Mouse (Mus musculus) limb, embryonic 15.5 days (tissue): Measurements from ENCODE around the gene Tcf25. TPM values are rescaled to one million over a fixed set of nuclear protein-coding genes. Genes with fewer than 3 reads are reported as not detected.
"Not testable (repeated sequence)": the region's sequence is repeated elsewhere in the genome, so short reads cannot be mapped to it uniquely, and the experiment has no call there.

Experiments used
- ATAC-seq: fragments of 200-750 bp; cut with Nextera tagmentation; 2 replicates; pipeline ENCODE4 v1.8.0; 2017; ENCODE audit warnings: low read depth, moderate TSS enrichment; ENCODE audit not compliant: insufficient number of reproducible peaks, low FRiP score, low TSS enrichment
- H3K27ac ChIP-seq: fragments of 300-500 bp; sonication (generic); 2 replicates; pipeline ENCODE4 v1.5.1; 2015; ENCODE audit warnings: moderate library complexity, mild to moderate bottlenecking, inconsistent platforms
- H3K27me3 ChIP-seq: fragments of 300-500 bp; sonication (generic); 2 replicates; pipeline ENCODE4 v1.6.1; 2015; ENCODE audit warnings: inconsistent platforms
- H3K36me3 ChIP-seq: fragments of 300-500 bp; sonication (generic); 2 replicates; pipeline ENCODE4 v1.6.1; 2015; ENCODE audit warnings: inconsistent platforms
- H3K4me1 ChIP-seq: fragments of 300-500 bp; sonication (generic); 2 replicates; pipeline ENCODE4 v1.6.1; 2015; ENCODE audit warnings: inconsistent platforms
- H3K4me2 ChIP-seq: fragments of 300-500 bp; sonication (generic); 2 replicates; pipeline ENCODE4 v1.6.1; 2015; ENCODE audit warnings: mild to moderate bottlenecking, inconsistent platforms
- H3K4me3 ChIP-seq: fragments of 300-500 bp; sonication (generic); 2 replicates; pipeline ENCODE4 v1.5.1; 2015; ENCODE audit warnings: mild to moderate bottlenecking, inconsistent platforms
- H3K9ac ChIP-seq: fragments of 300-500 bp; sonication (generic); 2 replicates; pipeline ENCODE4 v1.6.1; 2015; ENCODE audit warnings: inconsistent platforms
- H3K9me3 ChIP-seq: fragments of 300-500 bp; sonication (generic); 2 replicates; pipeline ENCODE4 v1.6.1; 2016; ENCODE audit warnings: inconsistent platforms
- WGBS: fragments of 180-500 bp; shearing (Covaris S2); methylation state at CpG from one replicate; pipeline ENCODE4 v1.1.7; 2015; 5-methylcytosine and 5-hydroxymethylcytosine counted together
- polyA plus RNA-seq: library from polyadenylated mRNA; unstranded; fragments of >200 nt; fragmentation: Nextera tagmentation; extraction: Ambion mirVana; gene quantifications from 2 replicates; pipeline ENCODE4 v1.2.1, GENCODE M21; 2015

Tcf25 gene
- polyA plus RNA-seq, 1 experiment from 2014 or later = 191 TPM

GRCm38 (mm10) chr8:123423441-123423840, 49.9 kb downstream of the Tcf25 start, which contains the start of gene Def8:
Def8 (plus strand) TSS chr8:123423527.
- peak within 1 kb of the TSS; percentile 16; the same call in 1 of the 2 replicates for H3K4me3 ChIP-seq
- H3K9ac ChIP-seq = no peak within 1 kb of the TSS

DNA sequence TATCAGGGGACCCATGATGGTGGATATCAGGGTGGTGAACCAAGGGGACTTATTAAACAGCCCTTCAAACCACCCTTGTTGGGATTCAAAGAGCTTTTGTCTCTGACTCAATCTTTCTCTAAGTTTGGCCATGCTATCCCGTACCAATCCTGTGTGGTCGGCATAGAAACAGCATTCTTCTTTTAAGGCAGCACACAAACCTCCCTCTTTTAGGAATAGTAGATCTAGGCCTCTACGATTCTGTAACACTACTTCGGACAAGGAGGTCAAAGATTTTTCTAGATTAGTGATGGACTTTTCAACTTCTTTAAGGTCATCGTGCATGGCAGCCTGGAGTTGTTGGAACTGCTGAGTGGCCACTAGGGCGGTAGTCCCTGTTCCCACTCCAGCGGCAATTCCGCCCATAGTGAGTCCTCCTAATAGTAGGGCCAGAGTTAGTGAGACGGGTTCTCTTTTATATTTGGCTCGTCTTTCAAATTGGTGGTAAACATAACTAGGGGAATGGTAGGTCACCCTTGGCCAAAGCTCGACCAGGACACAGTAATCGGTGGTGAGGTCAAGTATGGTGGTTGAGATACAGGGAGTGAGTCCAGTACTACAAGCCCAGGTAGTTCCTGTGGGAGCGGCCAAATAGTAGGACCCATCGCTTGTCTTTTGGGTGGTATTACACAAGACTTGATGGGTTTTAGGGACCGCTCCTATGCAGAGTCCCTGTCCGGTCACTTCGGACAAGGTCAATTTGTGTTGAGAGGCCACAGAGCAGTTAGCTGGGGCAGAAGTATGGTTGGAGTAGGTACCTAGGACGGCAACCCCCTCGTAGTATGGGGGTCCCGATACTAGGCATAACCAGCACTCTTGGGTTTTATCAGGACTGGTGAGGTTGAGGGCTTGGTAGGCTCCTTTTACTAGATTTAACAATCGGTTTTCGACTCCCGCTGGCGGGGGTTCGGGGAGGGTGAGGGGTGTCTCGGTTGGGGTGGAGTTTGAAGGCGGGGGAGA, 53.3 kb downstream of the Tcf25 start:
- WGBS = 96% methylated on average over 27 of the region's 27 CpGs
- peaks cover 32% of the 10 kb centered on the region for H3K9me3 ChIP-seq
- H3K4me3 ChIP-seq = no peak overlapping the region
- ATAC-seq = no peak
- no peak overlapping the region for H3K27ac ChIP-seq
- no peaks in the 10 kb centered on the region for H3K27me3 ChIP-seq
- no peak overlapping the region for H3K9ac ChIP-seq
- no peaks in the 10 kb centered on the region for H3K36me3 ChIP-seq
- no peaks in the 10 kb centered on the region for H3K4me1 ChIP-seq
- H3K4me2 ChIP-seq = no peak overlapping the region

More at GRCm38 (mm10) chr8:123423441-123423840, 49.9 kb downstream of the Tcf25 start, which contains the start of gene Def8:
- Histone ChIP-seq H3K36me3 (no peaks in the 10 kb centered on the region), H3K27ac (no peak within 1 kb of the TSS), H3K4me2 (peak within 1 kb of the TSS; percentile 39), H3K27me3 (no peaks in the 10 kb centered on the region), H3K4me1 (no peaks in the 10 kb centered on the region), H3K9me3 (peaks cover 16% of the 10 kb centered on the region)
- WGBS = 64% methylated on average over 7 of the region's 7 CpGs
- no peak for ATAC-seq

- no peaks in the 10 kb centered on the region for H3K36me3 ChIP-seq
- H3K9ac ChIP-seq = no peak overlapping the region
- no peak overlapping the region for H3K27ac ChIP-seq
- no peaks in the 10 kb centered on the region for H3K27me3 ChIP-seq
- H3K4me2 ChIP-seq = no peak overlapping the region
- ATAC-seq = no peak
- H3K4me3 ChIP-seq = no peak overlapping the region
- 97% methylated on average over 24 of the region's 24 CpGs for WGBS
- no peaks in the 10 kb centered on the region for H3K4me1 ChIP-seq
- peaks cover 32% of the 10 kb centered on the region for H3K9me3 ChIP-seq
Measured at GRCm38 (mm10) chr8:123427639-123428275, 54.2 kb downstream of the Tcf25 start.

DNA sequence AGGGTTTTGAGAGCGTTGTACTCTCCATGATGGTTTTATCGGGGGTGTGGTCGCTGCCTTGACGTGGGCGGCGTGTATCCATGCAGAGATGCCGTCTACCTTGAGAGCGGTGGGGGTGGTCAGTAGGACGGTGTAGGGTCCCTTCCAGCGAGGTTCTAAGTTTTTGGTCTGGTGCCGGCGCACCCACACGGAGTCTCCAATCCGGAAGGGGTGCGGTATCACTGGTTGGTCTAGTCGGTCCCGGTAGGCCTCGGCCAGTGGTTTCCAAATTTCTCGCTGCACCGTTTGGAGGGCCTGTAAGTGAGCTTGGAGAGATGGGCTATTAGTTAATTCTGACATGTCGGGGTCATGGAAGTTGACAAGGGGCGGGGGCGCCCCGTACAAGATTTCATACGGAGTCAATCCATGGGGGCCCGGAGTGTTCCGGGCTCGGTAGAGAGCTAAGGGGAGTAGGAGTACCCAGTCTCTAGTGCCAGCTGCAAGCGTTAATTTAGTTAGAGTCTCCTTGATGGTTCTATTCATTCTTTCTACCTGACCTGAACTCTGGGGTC, 54.9 kb downstream of the Tcf25 start:
- H3K9ac ChIP-seq = no peak overlapping the region
- no peaks in the 10 kb centered on the region for H3K4me1 ChIP-seq
- no peak overlapping the region for H3K4me2 ChIP-seq
- no peak overlapping the region for H3K27ac ChIP-seq
- no peak overlapping the region for H3K4me3 ChIP-seq
- no peak for ATAC-seq
- H3K36me3 ChIP-seq = no peaks in the 10 kb centered on the region
- WGBS = 97% methylated on average over 29 of the region's 29 CpGs
- peaks cover 32% of the 10 kb centered on the region for H3K9me3 ChIP-seq
- no peaks in the 10 kb centered on the region for H3K27me3 ChIP-seq

DNA sequence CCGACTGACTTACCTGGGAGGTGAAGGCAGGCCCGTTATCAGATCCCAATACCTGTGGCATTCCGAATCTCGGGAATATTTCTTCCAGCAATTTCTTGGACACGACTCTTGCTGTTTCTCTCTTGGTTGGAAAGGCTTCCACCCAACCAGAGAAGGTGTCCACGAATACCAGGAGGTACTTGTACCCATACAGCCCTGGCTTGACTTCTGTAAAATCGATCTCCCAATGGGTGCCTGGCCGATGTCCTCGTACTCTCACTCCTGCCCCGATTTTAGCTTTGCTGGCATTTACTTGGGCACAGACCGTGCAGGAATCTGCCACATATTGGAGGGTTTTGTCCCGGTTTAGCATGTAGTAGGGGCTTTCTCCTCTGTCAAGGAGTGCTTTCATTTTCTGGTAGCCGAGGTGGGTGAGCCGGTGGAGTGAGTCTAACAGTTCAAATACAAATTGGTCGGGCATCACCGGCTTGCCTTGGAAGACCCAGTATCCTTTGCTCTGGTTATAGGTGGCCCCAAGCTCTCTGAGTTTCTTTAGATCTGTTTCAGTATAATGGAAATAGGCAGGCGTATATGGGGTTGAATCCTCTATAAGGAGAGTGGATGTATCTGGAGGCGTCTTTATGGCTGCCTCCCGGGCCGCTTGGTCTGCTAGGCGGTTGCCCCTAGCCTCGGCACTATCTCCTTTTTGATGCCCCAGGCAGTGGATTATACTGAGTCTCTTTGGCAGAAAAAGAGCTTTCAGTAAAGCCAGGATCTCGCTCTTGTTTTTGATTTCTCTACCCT, 55.6 kb downstream of the Tcf25 start:
- Histone ChIP-seq H3K9ac (no peak overlapping the region), H3K9me3 (peaks cover 32% of the 10 kb centered on the region), H3K4me2 (no peak overlapping the region), H3K4me1 (no peaks in the 10 kb centered on the region), H3K4me3 (no peak overlapping the region), H3K27ac (no peak overlapping the region), H3K36me3 (no peaks in the 10 kb centered on the region), H3K27me3 (no peaks in the 10 kb centered on the region)
- no peak for ATAC-seq
- 94% methylated on average over 23 of the region's 23 CpGs for WGBS

- not testable (repeated sequence) for H3K27me3 ChIP-seq, H3K4me1 ChIP-seq, ATAC-seq, H3K36me3 ChIP-seq, H3K4me2 ChIP-seq, H3K27ac ChIP-seq, H3K4me3 ChIP-seq, H3K9ac ChIP-seq
- H3K9me3 ChIP-seq = peaks cover 32% of the 10 kb centered on the region
- 97% methylated on average over 15 of the region's 15 CpGs for WGBS
Measured at GRCm38 (mm10) chr8:123429722-123430013, 56.1 kb downstream of the Tcf25 start.

DNA sequence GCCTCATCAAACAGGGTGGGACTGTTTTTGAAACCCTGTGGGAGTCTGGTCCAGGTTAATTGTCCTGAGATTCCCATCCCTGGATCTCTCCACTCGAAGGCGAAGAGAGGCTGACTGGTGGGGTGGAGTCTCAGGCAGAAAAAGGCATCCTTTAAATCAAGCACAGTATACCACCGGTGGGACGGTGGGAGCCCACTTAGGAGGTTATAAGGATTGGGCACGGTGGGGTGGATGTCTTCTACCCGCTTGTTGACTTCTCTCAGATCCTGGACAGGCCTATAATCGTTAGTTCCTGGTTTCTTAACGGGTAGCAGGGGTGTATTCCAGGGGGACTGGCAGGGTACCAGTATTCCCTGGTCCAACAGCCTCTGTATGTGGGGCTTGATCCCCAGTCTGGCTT, 57.4 kb downstream of the Tcf25 start:
- not testable (repeated sequence) for H3K4me2 ChIP-seq, H3K36me3 ChIP-seq, H3K4me1 ChIP-seq, H3K27me3 ChIP-seq, ATAC-seq, H3K27ac ChIP-seq, H3K9ac ChIP-seq, H3K4me3 ChIP-seq
- H3K9me3 ChIP-seq = peaks cover 32% of the 10 kb centered on the region
- WGBS = 86% methylated on average over 8 of the region's 8 CpGs

DNA sequence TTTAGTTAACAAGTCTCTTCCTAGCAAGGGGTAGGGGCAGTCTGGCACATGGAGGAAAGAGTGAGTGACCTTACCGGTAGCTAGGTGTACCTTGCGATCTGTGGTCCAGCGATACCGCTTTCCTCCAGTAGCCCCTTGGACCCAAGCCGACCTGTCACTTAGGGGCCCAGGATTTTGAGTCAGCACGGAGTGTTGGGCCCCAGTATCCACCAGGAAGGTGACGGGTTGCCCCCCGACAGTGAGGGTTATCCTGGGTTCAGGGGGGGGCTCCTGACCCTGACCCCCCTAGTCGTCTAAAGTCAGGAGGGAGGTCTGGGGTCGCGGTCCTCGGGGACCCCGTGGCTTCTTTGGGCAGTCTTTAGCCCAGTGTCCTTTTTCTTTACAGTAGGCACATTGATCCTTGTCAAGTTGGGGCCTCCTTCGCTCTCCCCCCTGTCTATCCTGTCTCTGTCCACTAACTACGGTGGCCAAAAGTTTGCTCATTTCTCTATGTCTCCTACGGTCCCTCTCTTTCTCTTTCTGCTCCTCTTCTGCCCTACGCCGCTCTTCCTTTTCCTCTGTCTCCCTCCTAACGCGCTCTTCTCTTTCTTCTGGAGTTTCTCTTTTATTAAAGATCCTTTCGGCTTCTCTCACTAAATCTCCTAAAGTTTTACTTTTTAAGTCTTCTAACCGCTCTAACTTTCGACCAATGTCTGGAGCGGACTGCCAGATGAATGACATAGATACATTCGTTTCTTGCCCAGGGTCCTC, 58.2 kb downstream of the Tcf25 start:
- WGBS = 94% methylated on average over 25 of the region's 25 CpGs
- ATAC-seq = no peak

DNA sequence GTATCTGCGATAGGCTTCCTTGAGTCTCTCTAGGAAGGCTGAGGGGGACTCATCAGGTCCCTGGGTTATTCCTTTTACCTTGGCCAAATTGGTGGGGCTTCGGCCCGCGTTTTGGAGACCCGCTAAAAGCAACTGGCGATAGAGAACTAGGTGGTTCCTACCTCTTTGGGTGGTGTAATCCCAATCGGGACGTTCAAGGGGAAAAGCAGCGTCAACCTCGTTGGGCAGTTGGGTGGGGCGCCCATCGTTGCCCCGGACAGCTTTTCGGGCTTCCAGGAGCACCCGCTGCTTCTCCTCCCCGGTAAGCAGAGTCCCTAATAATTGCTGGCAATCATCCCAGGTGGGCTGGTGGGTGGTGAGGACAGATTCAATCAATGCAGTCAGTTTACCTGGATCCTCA, 58.8 kb downstream of the Tcf25 start:
- H3K36me3 ChIP-seq = no peaks in the 10 kb centered on the region
- no peak overlapping the region for H3K4me3 ChIP-seq
- H3K4me1 ChIP-seq = no peaks in the 10 kb centered on the region
- H3K27ac ChIP-seq = no peak overlapping the region
- no peaks in the 10 kb centered on the region for H3K27me3 ChIP-seq
- no peak overlapping the region for H3K9ac ChIP-seq
- WGBS = 96% methylated on average over 16 of the region's 16 CpGs
- no peak for ATAC-seq
- peaks cover 27% of the 10 kb centered on the region for H3K9me3 ChIP-seq
- H3K4me2 ChIP-seq = no peak overlapping the region

More for the DNA sequence above, 58.2 kb downstream of the Tcf25 start:
- Histone ChIP-seq H3K4me1 (no peaks in the 10 kb centered on the region), H3K4me2 (no peak overlapping the region), H3K9ac (no peak overlapping the region), H3K4me3 (no peak overlapping the region), H3K9me3 (peaks cover 32% of the 10 kb centered on the region), H3K27me3 (no peaks in the 10 kb centered on the region), H3K27ac (no peak overlapping the region), H3K36me3 (no peaks in the 10 kb centered on the region)

DNA sequence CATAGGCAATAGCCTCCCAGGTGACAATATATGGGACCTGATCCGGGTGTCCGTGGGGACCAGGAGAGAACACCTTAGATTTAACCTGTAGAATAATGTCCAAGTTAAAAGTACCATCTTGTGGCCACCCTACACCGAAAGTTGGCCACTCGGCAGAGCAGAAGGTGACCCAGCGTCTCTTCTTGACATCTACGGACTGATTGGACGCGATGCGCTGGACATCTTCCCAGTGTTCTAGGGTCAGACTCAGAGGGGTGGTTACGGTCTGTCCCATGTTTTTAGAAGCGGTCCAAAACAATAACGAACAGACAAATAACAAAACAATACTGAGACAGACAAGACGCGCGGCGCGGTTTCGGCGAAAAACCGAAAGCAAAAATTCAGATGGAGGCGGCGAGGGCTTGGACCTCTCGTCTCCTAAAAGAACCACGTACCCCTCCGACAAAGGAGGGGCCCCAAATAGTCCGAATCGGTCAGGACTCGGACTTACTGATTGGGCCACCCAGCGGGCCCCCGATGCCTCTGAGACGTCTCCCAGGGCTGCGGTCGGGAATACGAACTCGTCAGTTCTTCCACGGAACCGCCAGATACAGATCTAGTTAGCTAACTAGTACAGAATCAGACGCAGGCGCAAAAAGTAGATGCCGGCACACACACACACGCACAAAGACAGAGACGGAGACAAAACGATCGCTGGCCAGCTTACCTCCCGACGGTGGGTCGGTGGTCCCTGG, 59.9 kb downstream of the Tcf25 start:
- H3K27ac ChIP-seq, H3K36me3 ChIP-seq, H3K4me3 ChIP-seq, H3K4me1 ChIP-seq, H3K27me3 ChIP-seq, ATAC-seq, H3K9ac ChIP-seq, H3K4me2 ChIP-seq: not testable (repeated sequence)
- H3K9me3 ChIP-seq = peaks cover 16% of the 10 kb centered on the region
- 97% methylated on average over 47 of the region's 47 CpGs for WGBS
